Mouse (Mus musculus): ENCODE measurements around the gene Itga7.
"Not testable (repeated sequence)": the region's sequence is repeated elsewhere in the genome, so short reads cannot be mapped to it uniquely, and the experiment has no call there.

Itga7 gene

DNA sequence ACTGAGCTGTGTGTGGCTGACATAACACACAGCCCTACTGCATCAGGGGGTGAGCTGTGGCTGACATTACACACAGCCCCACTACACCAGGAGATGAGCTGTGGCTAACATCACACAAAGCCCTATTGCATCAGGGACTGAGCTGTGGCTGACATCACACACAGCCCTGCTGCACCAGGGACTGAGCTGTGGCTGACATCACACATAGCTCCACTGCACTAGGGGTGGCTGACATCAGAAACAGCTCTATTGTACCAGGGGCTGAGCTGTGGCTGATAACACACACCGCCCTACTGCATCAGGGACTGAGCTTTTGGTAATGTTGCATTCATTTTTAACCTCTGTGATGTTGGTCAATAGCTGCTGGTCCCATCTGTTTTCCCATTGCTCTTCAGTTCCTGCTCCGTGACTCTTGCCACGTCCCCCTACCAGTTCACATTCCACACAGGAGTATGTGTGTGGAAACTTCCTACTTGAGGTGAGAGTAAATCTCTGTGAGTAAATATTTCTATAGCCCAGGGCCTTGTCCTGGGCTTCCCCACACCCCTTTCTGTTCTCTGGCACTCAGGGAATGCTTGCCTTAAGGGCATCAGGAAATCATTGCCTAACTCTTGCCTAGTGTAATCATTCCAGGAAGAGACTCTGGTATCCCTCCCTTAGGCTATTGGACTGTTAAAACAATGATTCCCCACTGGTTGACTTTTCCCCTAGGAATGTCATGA is 47.2 kb downstream of the Itga7 start:
- no peak for DNase-seq (ENCODE audit: low read depth, low spot score)

DNA sequence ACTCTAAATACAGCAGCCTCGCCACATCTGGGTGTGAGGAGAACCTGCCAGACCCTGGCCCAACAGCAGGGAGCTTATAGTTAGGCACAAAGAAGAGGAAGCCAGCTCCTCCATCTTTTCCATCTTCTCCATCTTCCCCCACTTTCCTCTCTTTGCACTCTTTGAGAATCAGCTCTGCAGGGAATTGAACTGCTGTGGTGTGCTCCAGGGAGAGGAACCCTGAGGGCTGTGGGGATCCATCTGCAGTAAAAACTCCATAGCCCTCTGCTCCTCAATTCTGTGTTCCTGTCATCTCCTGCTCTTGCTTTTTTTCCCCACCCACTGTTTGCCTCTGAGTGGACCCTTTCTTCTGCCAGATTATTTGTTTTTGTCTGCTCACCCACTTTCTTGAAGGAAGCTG is 55.5 kb downstream of the Itga7 start, which contains the start of gene Olfr9:
Olfr9 (plus strand) TSS at position 301 of the 400 bp plus-strand sequence.
- DNase-seq (ENCODE audit: low read depth, low spot score): not testable (repeated sequence)

DNA sequence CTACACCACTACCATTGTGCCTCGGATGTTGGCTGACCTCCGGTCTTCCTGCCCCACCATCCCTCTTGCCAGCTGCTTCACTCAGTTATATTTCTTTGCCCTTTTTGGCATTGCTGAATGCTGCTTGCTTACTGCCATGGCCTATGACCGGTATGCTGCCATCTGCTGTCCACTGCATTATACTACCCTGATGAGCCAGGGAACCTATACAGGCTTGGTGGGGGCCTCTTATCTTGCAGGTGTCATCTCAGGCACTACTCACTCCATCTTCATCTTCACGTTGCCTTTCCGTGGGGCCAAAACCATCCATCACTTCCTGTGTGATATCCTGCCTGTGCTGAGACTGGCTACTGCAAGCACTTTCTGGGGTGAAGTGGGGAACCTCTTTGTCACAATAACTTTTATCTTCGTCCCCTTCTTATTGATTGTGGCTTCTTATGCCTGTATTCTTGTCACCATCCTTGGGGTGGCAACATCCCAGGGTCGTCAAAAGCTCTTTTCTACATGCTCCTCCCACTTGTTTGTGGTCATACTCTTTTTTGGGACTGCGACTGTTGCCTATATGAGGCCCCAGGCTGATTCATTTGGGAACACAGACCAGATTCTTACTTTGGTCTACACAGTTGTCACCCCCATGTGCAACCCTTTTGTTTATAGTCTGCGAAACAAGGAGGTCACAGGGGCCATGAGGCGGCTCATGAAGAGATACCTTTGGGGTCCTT is 56.7 kb downstream of the Itga7 start:
- not testable (repeated sequence) for DNase-seq (ENCODE audit: low read depth, low spot score)

DNA sequence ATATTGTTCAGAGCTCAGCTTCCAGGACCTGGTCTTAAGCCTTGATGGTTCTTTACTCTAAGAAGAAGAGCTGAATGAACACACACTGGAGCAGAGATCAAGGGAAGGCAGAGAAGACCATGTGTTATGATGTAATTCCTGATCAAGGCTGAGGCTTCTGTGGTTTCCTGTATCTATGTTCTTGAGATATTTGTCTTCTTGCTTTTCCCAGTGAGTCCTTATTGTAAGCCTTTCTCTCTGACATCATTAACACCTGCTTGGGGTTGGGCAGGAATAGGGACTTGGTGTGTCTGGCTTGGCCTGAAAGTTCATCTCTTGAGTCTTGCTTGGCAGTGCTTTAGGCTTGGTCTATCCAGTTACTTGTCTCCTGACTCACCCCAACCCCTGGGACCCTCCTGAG is 57.4 kb downstream of the Itga7 start:
- DNase-seq (ENCODE audit: low read depth, low spot score): no peak

DNA sequence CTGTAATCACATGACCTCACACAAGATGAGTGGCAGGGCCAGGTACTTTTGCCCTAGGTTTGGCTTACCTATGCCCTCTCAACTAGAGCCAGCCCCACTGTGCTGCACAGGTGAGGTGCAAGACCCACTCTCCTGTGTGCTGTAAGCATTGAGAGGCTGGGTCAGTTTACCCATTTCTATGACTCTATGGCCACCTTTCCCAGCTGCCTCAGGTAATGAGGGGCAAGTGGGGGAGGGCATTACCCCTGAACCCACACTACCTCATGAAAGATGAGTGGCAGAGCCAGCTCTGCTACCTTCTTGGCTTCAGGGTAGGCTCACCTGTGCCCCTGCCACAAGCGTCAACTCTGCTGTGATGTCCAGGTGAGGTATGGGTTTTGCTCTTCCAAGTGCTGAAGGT is 62.2 kb downstream of the Itga7 start:
- DNase-seq (ENCODE audit: low read depth, low spot score): no peak

DNA sequence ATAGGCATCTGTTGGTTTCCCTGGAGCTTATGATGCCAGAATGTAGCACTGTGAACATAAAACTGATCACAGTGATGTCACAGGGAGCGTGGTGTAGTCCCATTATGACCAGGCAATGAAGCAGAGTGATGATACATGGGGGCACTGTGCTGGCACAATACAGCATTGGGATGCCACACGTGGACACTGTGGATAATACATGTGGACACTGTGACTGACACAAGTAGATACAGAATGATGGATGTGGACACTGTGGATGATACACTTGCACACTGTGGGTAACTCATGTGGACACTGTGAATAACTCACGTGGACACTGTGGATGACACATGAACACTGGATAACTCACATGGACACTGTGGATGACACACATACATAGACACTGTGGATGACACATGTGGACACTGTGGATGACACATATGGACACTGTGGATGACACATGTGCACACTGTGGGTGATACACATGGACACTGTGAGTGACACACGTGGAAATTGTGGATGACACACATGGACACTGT is 63.0 kb downstream of the Itga7 start:
- no peak for DNase-seq (ENCODE audit: low read depth, low spot score)

DNA sequence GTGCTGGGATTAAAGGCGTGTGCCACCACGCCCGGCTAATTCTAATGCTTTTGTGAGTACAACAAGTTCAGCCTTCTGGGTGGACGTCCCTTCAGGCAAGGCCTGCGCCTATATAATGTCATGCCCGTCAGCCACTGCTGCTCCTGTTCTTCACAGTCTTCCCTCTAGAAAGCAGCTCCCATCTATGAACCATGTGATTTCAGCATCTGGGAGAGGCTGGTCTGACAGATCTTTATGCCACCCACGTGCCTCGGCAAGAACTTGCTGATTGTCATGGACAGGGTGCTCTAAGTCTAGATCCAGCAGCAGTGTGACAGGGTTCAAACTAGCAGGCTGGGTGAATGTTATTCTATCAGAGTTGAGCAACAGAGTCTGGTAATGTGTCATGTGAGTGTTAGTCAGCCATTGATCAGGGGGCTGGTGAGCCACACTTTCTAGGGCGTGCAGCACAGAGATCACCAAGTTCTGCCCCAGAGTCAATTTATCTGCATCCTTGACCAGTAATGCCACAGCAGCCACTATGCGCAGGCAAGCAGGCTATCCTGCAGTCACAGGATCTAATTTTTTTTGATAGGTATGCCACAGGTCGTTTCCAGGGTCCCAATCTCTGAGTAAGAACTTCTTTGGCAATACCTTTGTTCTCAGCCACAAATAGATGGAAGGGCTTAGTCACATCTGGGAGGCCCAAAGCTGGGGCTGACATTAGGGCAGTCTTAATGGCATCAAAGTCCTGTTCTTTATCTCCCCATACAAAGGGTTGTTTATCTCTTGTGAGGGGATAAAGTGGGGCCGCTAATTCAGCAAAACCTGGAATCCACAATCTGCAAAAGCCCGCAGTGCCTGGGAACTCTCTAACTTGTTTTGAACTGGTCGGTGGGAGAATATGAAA is 70.7 kb downstream of the Itga7 start:
- no peak for DNase-seq (ENCODE audit: low read depth, low spot score)

All from c-Kit-negative CD71-positive TER-119-positive erythroid progenitor cells, embryonic 14.5 days (primary cell).